Mouse (Mus musculus): ENCODE measurements around the gene Zfp618. TPM values are rescaled to one million over a fixed set of nuclear protein-coding genes. Genes with fewer than 3 reads are reported as not detected.

Gene Zfp618
- polyA plus RNA-seq, 1 experiment from 2014 or later = 6.7 TPM

DNA sequence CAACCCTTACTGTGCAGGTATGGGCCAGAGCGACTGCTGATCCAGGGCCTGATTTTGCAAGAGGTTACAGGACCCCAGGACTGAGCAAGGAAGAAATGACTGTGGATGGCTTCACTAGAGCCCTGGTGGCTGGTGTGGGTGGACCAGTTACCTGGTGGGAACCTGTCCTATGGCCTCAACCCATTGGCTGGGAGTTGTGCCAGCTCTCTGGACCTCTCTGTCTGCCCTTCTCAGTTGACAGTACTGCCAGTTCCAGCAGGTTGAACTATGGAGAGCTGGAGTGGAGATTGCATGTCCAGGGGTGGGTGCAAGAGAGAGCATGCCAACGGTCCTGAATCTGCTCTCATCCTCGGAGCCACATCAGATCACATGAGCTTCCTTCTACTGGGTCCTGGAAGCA is 60.9 kb downstream of the Zfp618 start:
- H3K36me3 ChIP-seq (ENCODE audit: control insufficient read depth, insufficient read depth, low read length) = no peaks in the 10 kb centered on the region
- H3K4me2 ChIP-seq (replicated peaks; ENCODE audit: low read depth) = no peak overlapping the region
- DNase-seq (ENCODE audit: low spot score) = no peak
- H3K9me3 ChIP-seq (ENCODE audit: control insufficient read depth, low read length) = no peaks in the 10 kb centered on the region
- no peak overlapping the region for H3K27ac ChIP-seq (replicated peaks)
- no peak overlapping the region for H3K9ac ChIP-seq (ENCODE audit: low read length)
- H3K4me1 ChIP-seq (replicated peaks; ENCODE audit: control insufficient read depth, insufficient read depth) = no peaks in the 10 kb centered on the region
- no peak overlapping the region for H3K4me3 ChIP-seq (ENCODE audit: low read depth, low read length)
- WGBS = 88% methylated on average over 3 of the region's 3 CpGs
- no peak for TF ChIP-seq EP300 (optimal IDR thresholded peaks at IDR 0.05)
- no peak for TF ChIP-seq CTCF (IDR thresholded peaks at IDR 0.05; ENCODE audit: low read depth)
- ATAC-seq (ENCODE audit: low FRiP score, low TSS enrichment) = peak; percentile 19; the same call in 1 of the 2 replicates
- no peaks in the 10 kb centered on the region for H3K27me3 ChIP-seq (ENCODE audit: control insufficient read depth, insufficient read depth, low read length)

DNA sequence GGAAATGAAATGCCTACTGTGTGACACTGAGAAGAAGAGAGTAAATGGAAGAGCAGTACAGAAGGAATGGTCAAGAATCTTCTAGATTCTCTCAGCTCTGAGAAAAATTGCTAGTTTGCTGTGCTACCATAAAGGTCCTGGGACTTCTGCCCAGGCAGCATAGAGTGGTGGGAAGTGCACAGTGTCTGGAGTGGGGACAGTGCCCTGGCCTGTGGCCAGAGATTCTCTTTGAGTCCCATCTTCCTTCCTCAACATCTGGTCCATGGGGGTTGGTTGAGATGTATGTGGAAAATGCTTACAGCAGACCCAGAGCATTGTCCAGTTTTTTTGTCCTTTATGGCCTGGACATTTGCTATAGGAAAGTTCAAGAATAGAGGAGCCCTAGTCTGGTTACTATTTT is 62.1 kb downstream of the Zfp618 start:
- Histone ChIP-seq H3K4me1 (replicated peaks; ENCODE audit: control insufficient read depth, insufficient read depth) (no peaks in the 10 kb centered on the region), H3K36me3 (ENCODE audit: control insufficient read depth, insufficient read depth, low read length) (no peaks in the 10 kb centered on the region), H3K4me2 (replicated peaks; ENCODE audit: low read depth) (no peak overlapping the region), H3K27ac (replicated peaks) (no peak overlapping the region), H3K9me3 (ENCODE audit: control insufficient read depth, low read length) (no peaks in the 10 kb centered on the region), H3K4me3 (ENCODE audit: low read depth, low read length) (no peak overlapping the region), H3K9ac (ENCODE audit: low read length) (no peak overlapping the region), H3K27me3 (ENCODE audit: control insufficient read depth, insufficient read depth, low read length) (no peaks in the 10 kb centered on the region)
- TF ChIP-seq EP300 (optimal IDR thresholded peaks at IDR 0.05) (no peak), CTCF (IDR thresholded peaks at IDR 0.05; ENCODE audit: low read depth) (no peak)
- ATAC-seq (ENCODE audit: low FRiP score, low TSS enrichment) = no peak
- no peak for DNase-seq (ENCODE audit: low spot score)

DNA sequence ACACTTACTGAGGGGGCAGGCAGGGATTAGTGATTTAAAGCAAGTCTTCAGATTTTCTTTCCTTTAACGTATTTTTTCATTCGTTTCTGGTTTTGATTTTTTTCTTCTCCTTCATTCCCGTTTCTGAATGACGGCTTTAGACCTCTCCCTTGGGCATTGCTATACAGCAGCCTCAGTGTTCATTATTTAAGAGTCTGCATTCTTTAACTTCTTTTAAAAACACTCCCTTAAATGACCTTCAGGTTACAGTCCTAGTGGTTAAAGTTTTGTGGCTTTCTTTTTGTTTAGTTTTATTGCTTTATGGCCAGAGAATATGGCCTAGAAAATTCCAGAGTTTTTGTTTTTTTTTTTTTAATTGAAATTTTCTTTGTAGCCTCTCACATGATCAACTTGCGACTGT is 64.8 kb downstream of the Zfp618 start:
- ATAC-seq (ENCODE audit: low FRiP score, low TSS enrichment) = no peak
- no peak overlapping the region for H3K4me2 ChIP-seq (replicated peaks; ENCODE audit: low read depth)
- no peak for DNase-seq (ENCODE audit: low spot score)
- H3K27ac ChIP-seq (replicated peaks) = no peak overlapping the region
- no peak overlapping the region for H3K4me3 ChIP-seq (ENCODE audit: low read depth, low read length)
- TF ChIP-seq EP300 (optimal IDR thresholded peaks at IDR 0.05) (no peak), CTCF (IDR thresholded peaks at IDR 0.05; ENCODE audit: low read depth) (no peak)
- H3K27me3 ChIP-seq (ENCODE audit: control insufficient read depth, insufficient read depth, low read length) = no peaks in the 10 kb centered on the region
- no peak overlapping the region for H3K9ac ChIP-seq (ENCODE audit: low read length)
- H3K4me1 ChIP-seq (replicated peaks; ENCODE audit: control insufficient read depth, insufficient read depth) = no peaks in the 10 kb centered on the region
- H3K9me3 ChIP-seq (ENCODE audit: control insufficient read depth, low read length) = no peaks in the 10 kb centered on the region
- WGBS = 52% methylated on average over 5 of the region's 5 CpGs
- H3K36me3 ChIP-seq (ENCODE audit: control insufficient read depth, insufficient read depth, low read length) = no peaks in the 10 kb centered on the region

- Histone ChIP-seq H3K9ac (ENCODE audit: low read length) (no peak overlapping the region), H3K4me1 (replicated peaks; ENCODE audit: control insufficient read depth, insufficient read depth) (no peaks in the 10 kb centered on the region), H3K27me3 (ENCODE audit: control insufficient read depth, insufficient read depth, low read length) (no peaks in the 10 kb centered on the region), H3K9me3 (ENCODE audit: control insufficient read depth, low read length) (no peaks in the 10 kb centered on the region), H3K4me2 (replicated peaks; ENCODE audit: low read depth) (no peak overlapping the region), H3K4me3 (ENCODE audit: low read depth, low read length) (no peak overlapping the region), H3K27ac (replicated peaks) (no peak overlapping the region), H3K36me3 (ENCODE audit: control insufficient read depth, insufficient read depth, low read length) (no peaks in the 10 kb centered on the region)
- DNase-seq (ENCODE audit: low spot score) = no peak
- no peak for ATAC-seq (ENCODE audit: low FRiP score, low TSS enrichment)
- WGBS = 68% methylated on average over 4 of the region's 4 CpGs
- TF ChIP-seq CTCF (IDR thresholded peaks at IDR 0.05; ENCODE audit: low read depth) (no peak), EP300 (optimal IDR thresholded peaks at IDR 0.05) (no peak)
These were observed 65.9 kb downstream of the Zfp618 start for GRCm38 (mm10) chr4:63031240-63031639.

DNA sequence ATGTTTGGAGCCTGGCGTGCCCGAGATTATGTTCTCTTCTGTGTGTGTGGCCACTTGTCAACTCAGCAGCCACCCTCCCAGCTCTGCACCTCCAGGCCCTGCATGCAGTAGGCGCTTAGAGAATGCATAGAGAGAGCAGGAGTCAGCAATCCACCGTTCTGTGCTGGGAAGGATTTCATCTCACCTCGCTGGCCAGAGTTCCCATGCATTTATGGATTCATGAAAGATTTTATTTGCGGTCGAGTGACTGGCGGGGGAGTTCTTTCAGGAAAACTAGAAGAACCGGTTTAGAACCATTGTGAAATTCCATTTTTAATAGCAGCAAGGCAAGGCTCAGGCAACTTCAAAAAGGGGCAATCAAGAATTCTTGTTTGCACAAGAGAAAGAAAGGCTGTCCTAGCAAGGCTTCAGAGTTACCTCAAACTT is 67.2 kb downstream of the Zfp618 start:
- DNase-seq (ENCODE audit: low spot score) = peak; percentile 62
- Histone ChIP-seq H3K4me1 (replicated peaks; ENCODE audit: control insufficient read depth, insufficient read depth) (no peaks in the 10 kb centered on the region), H3K4me3 (ENCODE audit: low read depth, low read length) (no peak overlapping the region), H3K36me3 (ENCODE audit: control insufficient read depth, insufficient read depth, low read length) (no peaks in the 10 kb centered on the region), H3K27ac (replicated peaks) (peak overlapping the region; percentile 87), H3K4me2 (replicated peaks; ENCODE audit: low read depth) (no peak overlapping the region), H3K9me3 (ENCODE audit: control insufficient read depth, low read length) (no peaks in the 10 kb centered on the region), H3K27me3 (ENCODE audit: control insufficient read depth, insufficient read depth, low read length) (no peaks in the 10 kb centered on the region), H3K9ac (ENCODE audit: low read length) (no peak overlapping the region)
- TF ChIP-seq EP300 (optimal IDR thresholded peaks at IDR 0.05) = peak; percentile 58
- no peak for TF ChIP-seq CTCF (IDR thresholded peaks at IDR 0.05; ENCODE audit: low read depth)
- WGBS = 50% methylated on average over 9 of the region's 9 CpGs
- ATAC-seq (ENCODE audit: low FRiP score, low TSS enrichment) = peak; percentile 65

DNA sequence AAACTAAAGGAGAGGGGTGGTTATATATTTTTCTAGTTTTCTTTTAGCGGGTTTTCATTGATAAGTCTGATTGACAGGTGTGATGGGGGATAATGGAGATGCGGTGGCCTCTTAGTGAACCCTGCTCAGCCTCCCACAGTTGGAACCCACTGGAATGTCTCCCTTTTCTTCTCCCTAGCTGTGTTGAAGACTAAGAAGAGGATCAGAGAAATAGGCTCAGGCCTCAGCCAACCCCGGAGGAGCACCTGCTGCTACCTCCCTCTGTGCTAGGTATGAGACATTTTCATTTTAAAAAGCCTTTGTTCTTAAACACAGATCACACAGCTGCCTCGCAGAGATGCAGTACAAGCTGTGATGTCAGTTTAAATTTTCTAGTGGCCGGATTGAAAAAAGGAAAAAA is 68.4 kb downstream of the Zfp618 start:
- H3K27ac ChIP-seq (replicated peaks) = peak overlapping the region; percentile 76; the same call in 1 of the 2 replicates
- H3K4me1 ChIP-seq (replicated peaks; ENCODE audit: control insufficient read depth, insufficient read depth) = no peaks in the 10 kb centered on the region
- ATAC-seq (ENCODE audit: low FRiP score, low TSS enrichment) (no peak), DNase-seq (ENCODE audit: low spot score) (no peak)
- H3K27me3 ChIP-seq (ENCODE audit: control insufficient read depth, insufficient read depth, low read length) = no peaks in the 10 kb centered on the region
- H3K9me3 ChIP-seq (ENCODE audit: control insufficient read depth, low read length) = no peaks in the 10 kb centered on the region
- H3K9ac ChIP-seq (ENCODE audit: low read length) = no peak overlapping the region
- no peak overlapping the region for H3K4me2 ChIP-seq (replicated peaks; ENCODE audit: low read depth)
- H3K4me3 ChIP-seq (ENCODE audit: low read depth, low read length) = no peak overlapping the region
- no peaks in the 10 kb centered on the region for H3K36me3 ChIP-seq (ENCODE audit: control insufficient read depth, insufficient read depth, low read length)
- TF ChIP-seq EP300 (optimal IDR thresholded peaks at IDR 0.05) (no peak), CTCF (IDR thresholded peaks at IDR 0.05; ENCODE audit: low read depth) (no peak)
- 47% methylated on average over 5 of the region's 5 CpGs for WGBS
